Mouse (Mus musculus) MEL (cell line): ENCODE data around the gene Asah2. TPM values are rescaled to one million over a fixed set of nuclear protein-coding genes. Genes with fewer than 3 reads are reported as not detected.

Source experiments
- DNase-seq: peaks from one replicate; pipeline ENCODE4 v3.0.0; 2011; ENCODE audit warnings: low read depth, low spot score
- H3K27ac ChIP-seq: 2 replicates; pipeline ENCODE4 v1.5.1; 2012; ENCODE audit warnings: low read depth, mild to moderate bottlenecking, control low read depth, low read length, moderate library complexity; ENCODE audit not compliant: control insufficient read depth
- H3K27me3 ChIP-seq, 2 experiments: fragments of 150-350 bp in 1 of 2; sonication (generic) in 1 of 2; 2 replicates each; pipeline ENCODE4 v1.6.1; 2012; ENCODE audit warnings: low read length in 2 of 2, mild to moderate bottlenecking in 2 of 2, improper control_type of control experiment in 1 of 2, moderate library complexity in 1 of 2; ENCODE audit not compliant: insufficient read depth in 2 of 2, control insufficient read depth in 1 of 2
- H3K36me3 ChIP-seq, 2 experiments: 2 replicates each; pipeline ENCODE4 v1.6.1; 2012 to 2014; ENCODE audit warnings: low read length in 2 of 2, improper control_type of control experiment in 1 of 2, inconsistent platforms in 1 of 2, mild to moderate bottlenecking in 1 of 2; ENCODE audit not compliant: insufficient read depth in 2 of 2, control insufficient read depth in 1 of 2
- H3K4me1 ChIP-seq, 2 experiments: fragments of 150-350 bp in 1 of 2; sonication (generic) in 1 of 2; 2 replicates each; pipeline ENCODE4 v1.6.1; 2012; ENCODE audit warnings: low read length in 2 of 2, improper control_type of control experiment in 1 of 2, mild to moderate bottlenecking in 1 of 2; ENCODE audit not compliant: insufficient read depth in 2 of 2, control insufficient read depth in 1 of 2
- H3K4me3 ChIP-seq, 2 experiments: fragments of 150-350 bp in 1 of 2; sonication (generic) in 1 of 2; 2 replicates each; pipeline ENCODE4 v1.5.1; 2012; ENCODE audit warnings: low read depth in 2 of 2, low read length in 2 of 2, mild to moderate bottlenecking in 2 of 2, moderate library complexity in 2 of 2, control low read depth in 1 of 2, improper control_type of control experiment in 1 of 2; ENCODE audit not compliant: control insufficient read depth in 1 of 2, insufficient read depth in 1 of 2
- H3K79me2 ChIP-seq: 2 replicates; pipeline ENCODE4 v1.6.1; 2012; ENCODE audit warnings: mild to moderate bottlenecking, low read length, moderate library complexity; ENCODE audit not compliant: control insufficient read depth, poor library complexity, insufficient read depth
- H3K9ac ChIP-seq: 2 replicates; pipeline ENCODE4 v1.6.1; 2012; ENCODE audit warnings: low read depth, mild to moderate bottlenecking, control low read depth, low read length, moderate library complexity; ENCODE audit not compliant: control insufficient read depth, poor library complexity, severe bottlenecking
- H3K9me3 ChIP-seq: fragments of 150-350 bp; sonication (generic); replicated peaks from 2 replicates; pipeline ENCODE4 v1.6.1; 2012; ENCODE audit warnings: mild to moderate bottlenecking, low read length, improper control_type of control experiment, moderate library complexity; ENCODE audit not compliant: insufficient read depth
- BHLHE40 ChIP-seq: IDR thresholded peaks from 2 replicates; pipeline ENCODE4 v1.6.1; 2012; ENCODE audit warnings: low read depth, mild to moderate bottlenecking, inconsistent platforms, low read length, improper control_type of control experiment, borderline replicate concordance
- E2F4 ChIP-seq: IDR thresholded peaks from 2 replicates; pipeline ENCODE4 v1.6.1; 2011; ENCODE audit warnings: low read depth, low read length, improper control_type of control experiment, borderline replicate concordance
- EP300 ChIP-seq, 2 experiments: IDR thresholded peaks; 2 replicates each; pipeline ENCODE4 v1.6.1; 2011; ENCODE audit warnings: improper control_type of control experiment in 2 of 2, low read length in 2 of 2, low read depth in 1 of 2, mild to moderate bottlenecking in 1 of 2
- ETS1 ChIP-seq: IDR thresholded peaks from 2 replicates; pipeline ENCODE4 v1.6.1; 2012; ENCODE audit warnings: low read depth, mild to moderate bottlenecking, inconsistent platforms, low read length, improper control_type of control experiment, moderate library complexity
- GATA1 ChIP-seq: IDR thresholded peaks from 2 replicates; pipeline ENCODE4 v1.6.1; 2011; ENCODE audit warnings: low read depth, low read length, improper control_type of control experiment
- HCFC1 ChIP-seq: IDR thresholded peaks from 2 replicates; pipeline ENCODE4 v1.6.1; 2012; ENCODE audit warnings: low read depth, mild to moderate bottlenecking, inconsistent platforms, low read length, improper control_type of control experiment, moderate library complexity
- JUND ChIP-seq: IDR thresholded peaks from 2 replicates; pipeline ENCODE4 v1.6.1; 2011; ENCODE audit warnings: low read depth, mild to moderate bottlenecking, improper control_type of control experiment, low read length
- MAFK ChIP-seq: IDR thresholded peaks from 2 replicates; pipeline ENCODE4 v1.6.1; 2011; ENCODE audit warnings: low read depth, mild to moderate bottlenecking, low read length, improper control_type of control experiment, borderline replicate concordance
- MAZ ChIP-seq: IDR thresholded peaks from 2 replicates; pipeline ENCODE4 v1.6.1; 2012; ENCODE audit warnings: low read depth, mild to moderate bottlenecking, inconsistent platforms, low read length, improper control_type of control experiment
- MEF2A ChIP-seq: IDR thresholded peaks from 2 replicates; pipeline ENCODE4 v1.6.1; 2014; ENCODE audit warnings: low read depth, mild to moderate bottlenecking, inconsistent platforms, low read length, improper control_type of control experiment; ENCODE audit not compliant: poor library complexity, insufficient replicate concordance, severe bottlenecking; ENCODE audit errors: extremely low read depth
- MXI1 ChIP-seq: IDR thresholded peaks from 2 replicates; pipeline ENCODE4 v1.6.1; 2011; ENCODE audit warnings: mild to moderate bottlenecking, low read depth, low read length, improper control_type of control experiment
- MYC ChIP-seq: IDR thresholded peaks from 2 replicates; pipeline ENCODE4 v1.6.1; 2011; ENCODE audit warnings: low read depth, mild to moderate bottlenecking, low read length, improper control_type of control experiment, moderate library complexity
- POLR2A ChIP-seq, 2 experiments: IDR thresholded peaks; 2 replicates each; pipeline ENCODE4 v1.6.1; 2011 to 2012; ENCODE audit warnings: low read length in 2 of 2, mild to moderate bottlenecking in 2 of 2, control low read depth in 1 of 2, improper control_type of control experiment in 1 of 2, low read depth in 1 of 2, moderate library complexity in 1 of 2; ENCODE audit not compliant: control insufficient read depth in 1 of 2, insufficient read depth in 1 of 2, poor library complexity in 1 of 2
- RAD21 ChIP-seq: IDR thresholded peaks from 2 replicates; pipeline ENCODE4 v1.6.1; 2011; ENCODE audit warnings: mild to moderate bottlenecking, low read depth, low read length, improper control_type of control experiment
- SIN3A ChIP-seq: IDR thresholded peaks from 2 replicates; pipeline ENCODE4 v1.6.1; 2012; ENCODE audit warnings: low read length, improper control_type of control experiment, inconsistent platforms
- SMC3 ChIP-seq: IDR thresholded peaks from 2 replicates; pipeline ENCODE4 v1.6.1; 2011; ENCODE audit warnings: low read depth, low read length, improper control_type of control experiment
- TAL1 ChIP-seq: IDR thresholded peaks from 2 replicates; pipeline ENCODE4 v1.6.1; 2012; ENCODE audit warnings: mild to moderate bottlenecking, inconsistent platforms, low read length, moderate library complexity, mixed read lengths
- TBP ChIP-seq: IDR thresholded peaks from 2 replicates; pipeline ENCODE4 v1.8.0; 2011; ENCODE audit warnings: low read depth, low read length, improper control_type of control experiment
- TCF12 ChIP-seq: IDR thresholded peaks from 2 replicates; pipeline ENCODE4 v1.6.1; 2014; ENCODE audit warnings: low read depth, mild to moderate bottlenecking, inconsistent platforms, low read length, improper control_type of control experiment, moderate library complexity
- USF1 ChIP-seq: IDR thresholded peaks from 2 replicates; pipeline ENCODE4 v1.6.1; 2014; ENCODE audit warnings: low read depth, mild to moderate bottlenecking, inconsistent platforms, low read length, improper control_type of control experiment, moderate library complexity
- ZC3H11A ChIP-seq: IDR thresholded peaks from 2 replicates; pipeline ENCODE4 v1.6.1; 2012; ENCODE audit warnings: low read depth, mild to moderate bottlenecking, inconsistent platforms, low read length, improper control_type of control experiment
- ZKSCAN1 ChIP-seq: IDR thresholded peaks from 2 replicates; pipeline ENCODE4 v1.6.1; 2012; ENCODE audit warnings: low read depth, mild to moderate bottlenecking, inconsistent platforms, low read length, improper control_type of control experiment, moderate library complexity
- ZNF384 ChIP-seq: IDR thresholded peaks from 2 replicates; pipeline ENCODE4 v1.6.1; 2012; ENCODE audit warnings: low read depth, mild to moderate bottlenecking, inconsistent platforms, low read length, improper control_type of control experiment
- polyA plus RNA-seq, 2 experiments: library from polyadenylated mRNA; stranded (reverse) in 1 of 2; unstranded in 1 of 2; fragments of >175 nt in 1 of 2; fragments of >200 nt in 1 of 2; gene quantifications; 2 replicates each; pipeline versions ENCODE4 v1.2.1 to v1.2.4; 2012; ENCODE audit warnings: low replicate concordance in 2 of 2, low read depth in 1 of 2; ENCODE audit not compliant: insufficient read length in 2 of 2, insufficient read depth in 1 of 2, missing spikeins in 1 of 2
- total RNA-seq: library from RNA; depleted of rRNA; stranded (reverse); fragments of 300-350 nt; gene quantifications from 2 replicates; pipeline ENCODE4 v1.2.3, GENCODE M21; 2012

Asah2 gene
- total and polyA plus RNA-seq, 3 experiments = 0.58 to 1.3 TPM; not detected in 1

GRCm38 (mm10) chr19:32090804-32091203 is 17.2 kb downstream of the Asah2 start:
- Histone ChIP-seq H3K9me3 (no peaks in the 10 kb centered on the region), H3K4me1 (peaks cover 3 to 4% of the 10 kb centered on the region in 2 experiments; a peak in 3 of 4 replicates), H3K27ac (no peak overlapping the region), H3K36me3 (peaks cover 0 to 2% of the 10 kb centered on the region in 2 experiments; a peak in 2 of 4 replicates), H3K27me3 (no peaks in the 10 kb centered on the region), H3K79me2 (no peaks in the 10 kb centered on the region), H3K4me3 (no peak overlapping the region), H3K9ac (no peak overlapping the region)
- no peak for TF ChIP-seq ZKSCAN1
- TF ChIP-seq TBP = no peak
- no peak for TF ChIP-seq TCF12
- no peak for TF ChIP-seq JUND
- TF ChIP-seq SMC3 = no peak
- TF ChIP-seq MYC = no peak
- no peak for TF ChIP-seq MAZ
- DNase-seq = peak; percentile 15

GRCm38 (mm10) chr19:32088570-32088969 is 19.4 kb downstream of the Asah2 start:
- H3K4me1 ChIP-seq = peaks cover 3 to 7% of the 10 kb centered on the region in 2 experiments; a peak in 3 of 4 replicates
- no peak overlapping the region for H3K4me3 ChIP-seq
- no peaks in the 10 kb centered on the region for H3K27me3 ChIP-seq
- H3K36me3 ChIP-seq = peaks cover 0 to 2% of the 10 kb centered on the region in 2 experiments; a peak in 2 of 4 replicates
- no peaks in the 10 kb centered on the region for H3K9me3 ChIP-seq
- H3K27ac ChIP-seq = no peak overlapping the region
- TF ChIP-seq E2F4 = no peak
- no peak for TF ChIP-seq MAFK
- TF ChIP-seq ZKSCAN1 = no peak
- no peak overlapping the region for H3K9ac ChIP-seq
- peak; percentile 7 for DNase-seq
- no peaks in the 10 kb centered on the region for H3K79me2 ChIP-seq

- no peaks in the 10 kb centered on the region for H3K79me2 ChIP-seq
- H3K36me3 ChIP-seq = peaks cover 0 to 2% of the 10 kb centered on the region in 2 experiments; a peak in 2 of 4 replicates
- no peaks in the 10 kb centered on the region for H3K27me3 ChIP-seq
- peak overlapping the region; percentile 19 for H3K9ac ChIP-seq
- peak overlapping the region; percentile 56 for H3K27ac ChIP-seq
- H3K4me3 ChIP-seq = peak overlapping the region; percentile 55 to 77
- no peaks in the 10 kb centered on the region for H3K9me3 ChIP-seq
- peak; percentile 80 for DNase-seq
- peaks cover 3 to 7% of the 10 kb centered on the region in 2 experiments; a peak in 3 of 4 replicates for H3K4me1 ChIP-seq
- no peak for TF ChIP-seq TAL1
- TF ChIP-seq HCFC1 = no peak
- TF ChIP-seq POLR2A (IDR thresholded peaks at IDR 0.05; ENCODE audit: control insufficient read depth in 1 of 2, insufficient read depth in 1 of 2, low read depth in 1 of 2, low read length in 2 of 2, poor library complexity in 1 of 2) = no peak
- TF ChIP-seq ZNF384 = 0 out of 2 replicates have a peak, but pooled peaks have one; percentile 8
- TF ChIP-seq ETS1 = peak; percentile 80
- peak; percentile 73 to 82 for TF ChIP-seq EP300 (IDR thresholded peaks at IDR 0.05; ENCODE audit: low read depth in 1 of 2, low read length in 2 of 2)
- TF ChIP-seq GATA1 = peak; percentile 69
- TF ChIP-seq TCF12 = peak; percentile 48; the same call in 1 of the 2 replicates
- TF ChIP-seq TBP = no peak
- no peak for TF ChIP-seq MAFK
- TF ChIP-seq MEF2A = no peak
- TF ChIP-seq MYC = no peak
- no peak for TF ChIP-seq BHLHE40
- TF ChIP-seq ZC3H11A = 0 out of 2 replicates have a peak, but pooled peaks have one; percentile 13
- TF ChIP-seq E2F4 = no peak
- no peak for TF ChIP-seq SIN3A
- TF ChIP-seq USF1 = no peak
- no peak for TF ChIP-seq ZKSCAN1
- no peak for TF ChIP-seq MXI1
- no peak for TF ChIP-seq RAD21
These were observed 20.1 kb downstream of the Asah2 start for GRCm38 (mm10) chr19:32087736-32088470.
